Mouse (Mus musculus) frontal cortex, postnatal 14 days (tissue): Measurements from ENCODE around the gene Lama4.

Experiments used
- DNase-seq, 2 experiments: peaks; one replicate each; pipeline ENCODE4 v3.0.0; 2022; ENCODE audit warnings: low spot score in 2 of 2

Lama4 gene

DNA sequence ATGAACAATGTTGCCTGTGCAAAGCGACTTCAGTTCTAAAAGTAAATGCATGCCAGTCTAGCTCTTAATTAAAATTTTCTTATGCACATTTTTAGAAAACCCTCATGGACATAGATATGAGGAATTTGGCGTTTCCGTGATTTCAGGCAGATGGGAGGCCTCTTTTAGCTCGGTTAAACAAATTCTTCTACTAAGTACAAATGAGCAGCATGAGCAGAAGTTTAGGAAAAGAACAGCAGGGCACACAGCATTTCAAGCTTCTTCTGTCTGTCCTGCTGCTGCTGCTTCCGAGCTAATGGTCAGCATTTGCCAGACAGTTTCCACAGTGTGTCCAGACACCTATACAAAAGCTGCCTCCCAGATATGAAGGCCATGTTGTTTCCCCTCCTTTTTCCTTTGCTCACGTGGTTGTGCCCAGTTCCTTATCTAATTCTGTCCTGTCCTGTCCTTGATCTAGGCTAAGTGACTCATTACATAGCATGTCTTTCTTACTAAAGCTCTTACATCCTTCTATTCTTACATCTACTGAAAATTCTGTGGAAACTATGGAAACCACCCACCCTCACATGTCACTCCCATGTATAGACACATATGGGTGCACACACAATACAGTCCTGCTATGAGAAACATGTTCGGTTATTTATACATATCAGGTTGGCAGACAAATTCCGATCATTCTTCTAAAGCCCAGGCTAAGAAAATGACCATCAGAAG, 84.4 kb downstream of the Lama4 start:
- no peak for DNase-seq

- no peak for DNase-seq
These were observed 90.7 kb downstream of the Lama4 start for GRCm38 (mm10) chr10:39056050-39056449.

- no peak for DNase-seq
These were observed 99.4 kb downstream of the Lama4 start for GRCm38 (mm10) chr10:39064732-39065131.

GRCm38 (mm10) chr10:39065449-39065848, 100.1 kb downstream of the Lama4 start:
- DNase-seq: no peak

- DNase-seq: no peak
These were observed 100.7 kb downstream of the Lama4 start for GRCm38 (mm10) chr10:39066061-39066460.

GRCm38 (mm10) chr10:39066962-39067361, 101.6 kb downstream of the Lama4 start:
- DNase-seq: peak in 1 of 2 experiments; percentile 30

DNA sequence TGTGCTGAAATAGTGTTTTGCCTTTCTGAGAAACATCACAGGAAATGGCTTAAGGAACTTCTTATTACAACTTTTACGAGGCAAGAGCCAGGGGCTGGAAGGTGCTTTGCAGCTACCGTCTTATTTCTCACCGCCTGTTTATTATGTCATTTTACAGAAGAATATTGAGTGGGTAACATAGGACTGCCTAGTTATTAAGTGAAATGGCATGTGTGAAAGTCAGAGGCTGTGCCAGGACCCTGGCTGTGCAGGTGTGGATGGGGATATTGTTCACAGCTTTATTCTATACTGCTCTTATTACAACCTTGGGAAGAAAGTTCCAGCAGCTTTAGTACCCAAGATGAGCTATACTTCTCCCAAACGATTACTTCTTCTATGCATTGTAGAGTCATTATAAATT, 106.7 kb downstream of the Lama4 start:
- no peak for DNase-seq

- DNase-seq: peak in 1 of 2 experiments; percentile 23
These were observed 131.7 kb downstream of the Lama4 start for GRCm38 (mm10) chr10:39096981-39097380.

- no peak for DNase-seq
These were observed 133.4 kb downstream of the Lama4 start for GRCm38 (mm10) chr10:39098746-39099145.

DNA sequence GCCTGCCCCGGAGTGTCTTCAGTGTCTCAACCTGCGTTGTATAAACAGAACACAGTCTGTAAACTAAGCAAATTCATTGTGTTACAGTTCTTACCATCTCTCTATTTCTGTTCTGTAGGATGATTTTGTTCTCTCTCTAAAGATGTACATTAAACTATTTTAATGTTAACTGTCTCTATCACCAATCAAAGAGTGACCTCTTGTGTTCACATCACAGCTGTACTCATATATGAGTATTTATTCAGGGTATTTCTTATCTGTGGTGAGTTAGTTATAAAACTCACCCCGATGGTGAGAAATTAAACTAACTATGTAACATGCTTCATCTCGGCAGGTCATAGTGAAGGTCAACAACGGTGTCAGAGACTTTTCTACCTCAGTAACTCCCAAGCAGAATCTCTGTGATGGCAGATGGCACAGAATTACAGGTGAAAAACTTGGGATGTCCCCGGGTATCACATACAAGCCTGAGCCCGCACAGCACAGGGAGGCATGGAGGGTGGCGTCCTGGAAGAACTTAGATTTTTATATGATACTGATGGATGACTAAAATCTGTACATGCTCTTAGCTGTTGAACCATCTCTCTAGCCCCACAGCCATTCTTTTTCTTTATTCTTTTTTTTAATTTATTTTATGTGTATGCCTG, 139.6 kb downstream of the Lama4 start:
- DNase-seq: no peak

- no peak for DNase-seq
These were observed 141.1 kb downstream of the Lama4 start for GRCm38 (mm10) chr10:39106413-39106812.

DNA sequence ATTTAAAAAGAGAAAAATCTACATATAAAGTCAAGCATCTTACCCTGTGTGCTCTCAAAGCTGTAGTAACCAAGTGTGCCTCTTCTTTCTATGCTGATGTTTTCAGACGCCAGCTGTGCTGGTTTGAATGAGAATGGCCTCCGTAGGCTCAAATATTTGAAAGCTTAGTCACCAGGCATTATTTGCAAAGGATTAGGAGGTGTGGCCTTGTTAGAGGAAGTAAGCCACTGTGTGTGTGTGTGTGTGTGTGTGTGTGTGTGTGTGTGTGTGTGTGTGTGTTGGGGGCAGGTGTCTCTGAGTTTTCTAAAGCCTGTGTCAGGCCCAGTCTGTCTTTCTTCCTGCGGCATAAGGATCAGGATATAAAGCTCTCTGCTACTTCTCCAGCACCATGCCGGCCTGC, 141.6 kb downstream of the Lama4 start:
- no peak for DNase-seq

DNA sequence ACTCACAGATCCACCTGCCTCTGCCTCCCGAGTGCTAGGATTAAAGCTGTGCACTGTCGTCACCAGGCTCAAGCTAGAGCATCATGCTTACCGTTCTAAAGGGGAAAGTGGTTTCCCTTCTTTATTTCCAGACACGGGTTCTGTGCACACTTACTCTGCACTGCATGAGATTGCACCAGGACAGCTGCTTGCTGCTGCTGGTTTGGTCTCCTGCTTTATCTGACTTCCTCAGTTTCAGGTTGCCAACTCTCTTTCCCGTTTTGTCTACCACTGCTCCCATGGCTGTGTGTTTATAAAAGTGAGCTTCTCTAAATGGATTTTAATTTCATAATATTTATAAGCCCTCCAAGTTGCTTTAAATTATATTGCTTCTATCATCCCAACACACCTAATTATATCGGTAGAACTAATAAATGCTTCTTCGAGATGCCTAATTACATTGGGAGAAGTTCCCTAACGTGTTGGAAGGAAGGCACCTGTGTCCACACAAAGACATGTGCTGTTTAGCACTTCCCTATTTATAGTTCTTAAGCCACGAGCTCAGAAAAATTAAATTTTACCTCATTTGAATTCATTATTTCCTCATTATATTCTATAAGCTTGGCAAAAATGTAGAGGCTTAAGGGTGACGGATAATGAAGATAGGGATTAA, 143.6 kb downstream of the Lama4 start:
- DNase-seq: no peak

DNA sequence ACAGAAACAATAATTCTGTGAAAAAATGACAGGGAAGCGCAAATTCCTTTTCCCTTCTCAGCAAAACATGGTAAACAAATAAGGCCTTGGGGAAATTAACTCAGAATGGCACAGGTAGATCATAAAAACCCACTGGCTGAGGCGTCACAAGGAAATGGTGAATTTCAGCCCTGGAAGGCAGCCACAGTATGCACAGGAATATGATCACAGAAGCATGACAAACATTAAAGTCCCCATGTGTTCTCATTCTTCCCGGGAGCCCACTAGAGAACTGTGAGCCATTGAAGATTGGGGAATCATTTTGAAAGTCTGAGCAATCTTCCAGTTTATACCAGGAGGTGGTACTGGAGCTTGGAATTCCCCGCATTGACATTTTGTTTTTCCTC, 144.2 kb downstream of the Lama4 start:
- DNase-seq: no peak

DNA sequence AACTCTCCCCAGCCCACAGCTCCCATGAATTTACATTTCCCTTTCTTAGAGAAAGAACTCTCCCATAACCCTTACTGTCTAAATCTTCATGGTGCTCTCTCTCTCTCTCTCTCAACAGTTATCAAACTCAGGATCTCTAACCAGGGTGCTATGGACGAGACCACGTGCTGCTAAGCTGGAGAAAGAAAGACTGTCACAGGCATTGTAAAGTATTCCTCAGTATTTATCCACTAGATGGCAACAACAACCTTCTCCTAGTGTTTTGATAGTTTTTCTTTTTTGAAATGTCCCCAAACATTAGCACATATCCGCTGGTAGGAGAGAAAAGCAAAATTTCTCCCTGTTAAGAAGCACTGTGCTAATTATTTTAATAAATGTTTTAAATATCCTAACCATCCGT, 156.1 kb downstream of the Lama4 start:
- DNase-seq: no peak

GRCm38 (mm10) chr10:39133462-39134310, 168.4 kb downstream of the Lama4 start, which contains the start of the genes Fam229b and Tube1:
TSS of gene Fam229b (minus strand) at chr10:39133914.
TSS of gene Tube1 (plus strand) at chr10:39133976.
- peak; percentile 90 for DNase-seq

- no peak for DNase-seq
These were observed 172.5 kb downstream of the Lama4 start for GRCm38 (mm10) chr10:39137766-39138165.

- DNase-seq: no peak
These were observed 173.4 kb downstream of the Lama4 start for GRCm38 (mm10) chr10:39138761-39139160.

DNA sequence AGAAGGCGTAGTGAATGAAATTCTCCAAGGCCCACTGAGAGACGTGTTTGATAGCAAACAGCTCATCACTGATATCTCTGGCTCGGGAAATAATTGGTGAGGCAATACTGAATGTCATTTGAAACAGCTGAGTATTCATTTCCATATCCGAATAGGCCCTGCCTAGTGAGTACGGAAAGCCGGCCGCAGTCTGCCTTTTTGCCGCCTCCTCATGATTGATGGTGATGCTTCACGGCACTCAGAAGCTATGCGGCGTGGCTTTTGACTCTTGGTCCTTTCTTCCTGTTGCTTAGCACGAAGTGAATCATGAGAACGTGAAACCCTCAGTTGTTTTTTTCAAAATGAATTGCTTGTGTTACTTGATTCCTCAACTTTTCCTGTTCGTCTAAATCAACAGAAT, 175.5 kb downstream of the Lama4 start:
- DNase-seq: no peak

- no peak for DNase-seq
These were observed 176.1 kb downstream of the Lama4 start for GRCm38 (mm10) chr10:39141401-39141800.

DNA sequence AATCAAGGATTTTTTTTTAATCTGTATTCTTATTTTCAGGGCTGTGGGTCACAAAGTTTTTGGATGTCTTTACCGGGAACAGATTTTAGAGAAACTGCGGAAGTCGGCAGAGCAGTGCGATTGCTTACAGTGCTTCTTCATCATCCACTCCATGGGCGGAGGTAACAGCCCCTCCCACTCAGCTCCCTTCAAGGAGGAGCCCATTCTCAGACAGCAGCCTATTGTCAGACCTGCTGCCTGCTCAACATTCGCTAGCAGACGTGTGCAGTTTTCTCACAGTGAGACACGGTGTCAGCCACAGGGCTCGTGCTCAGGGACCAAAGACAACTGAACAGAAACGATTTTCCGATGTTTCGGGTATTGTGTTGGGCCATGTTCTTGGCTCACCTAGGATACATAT, 176.9 kb downstream of the Lama4 start:
- DNase-seq: no peak

- no peak for DNase-seq
These were observed 191.4 kb downstream of the Lama4 start for GRCm38 (mm10) chr10:39156719-39157118.
